Mouse (Mus musculus) heart, adult 11 months (tissue): ENCODE data around the gene Hist1h2bf.
A peak's percentile ranks its signal among the peaks of the same experiment; 100 is the strongest.
"Not testable (repeated sequence)": the region's sequence is repeated elsewhere in the genome, so short reads cannot be mapped to it uniquely, and the experiment has no call there.

ENCODE experiments used
- DNase-seq: peaks from one replicate; pipeline ENCODE4 v3.0.0; 2022

Gene Hist1h2bf

DNA sequence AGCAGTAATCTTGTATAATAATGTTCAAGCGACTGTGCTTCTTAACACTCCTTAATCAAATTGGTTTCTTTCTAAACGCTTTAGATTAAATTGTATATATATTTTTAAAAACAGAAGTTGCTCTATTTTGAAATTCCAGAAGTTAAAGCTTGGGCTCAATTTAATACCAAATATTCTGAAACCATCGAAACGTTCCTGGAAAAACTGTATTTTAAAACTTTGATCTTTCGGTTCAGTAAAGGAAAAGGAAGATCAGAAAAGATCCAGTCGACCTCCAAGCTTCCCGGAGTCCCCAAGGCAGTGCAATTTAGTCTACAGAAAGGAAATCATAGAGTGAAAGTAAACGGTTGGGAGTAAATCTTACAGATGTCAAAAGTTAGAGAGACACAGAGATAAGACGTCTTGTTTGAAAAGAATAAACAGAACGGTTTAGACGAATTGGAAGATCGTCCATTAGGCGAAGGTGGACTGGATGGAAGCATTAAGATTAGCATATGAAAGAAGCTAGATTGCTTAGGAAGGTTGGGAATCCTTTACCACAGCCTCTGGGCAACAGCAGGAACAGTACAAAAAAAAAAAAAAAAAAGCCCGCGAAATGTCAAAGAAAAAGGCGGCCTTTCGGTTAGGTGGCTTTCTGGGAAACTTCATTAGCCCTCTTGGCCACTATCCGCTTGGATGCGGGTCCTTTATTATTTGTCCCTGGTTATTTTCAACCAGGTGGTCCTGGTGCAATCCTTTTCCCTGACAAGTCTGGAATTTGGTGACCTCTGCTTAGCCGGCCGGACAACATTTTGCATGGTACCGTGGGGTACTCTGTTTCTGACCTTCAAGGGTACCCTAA, 12.3 kb upstream of the Hist1h2bf start:
- no peak for DNase-seq

GRCm38 (mm10) chr13:23585442-23586098, 11.6 kb upstream of the Hist1h2bf start:
- DNase-seq: peak; percentile 98

- DNase-seq: peak; percentile 98
Observed at GRCm38 (mm10) chr13:23585029-23585441, 11.0 kb upstream of the Hist1h2bf start.

DNA sequence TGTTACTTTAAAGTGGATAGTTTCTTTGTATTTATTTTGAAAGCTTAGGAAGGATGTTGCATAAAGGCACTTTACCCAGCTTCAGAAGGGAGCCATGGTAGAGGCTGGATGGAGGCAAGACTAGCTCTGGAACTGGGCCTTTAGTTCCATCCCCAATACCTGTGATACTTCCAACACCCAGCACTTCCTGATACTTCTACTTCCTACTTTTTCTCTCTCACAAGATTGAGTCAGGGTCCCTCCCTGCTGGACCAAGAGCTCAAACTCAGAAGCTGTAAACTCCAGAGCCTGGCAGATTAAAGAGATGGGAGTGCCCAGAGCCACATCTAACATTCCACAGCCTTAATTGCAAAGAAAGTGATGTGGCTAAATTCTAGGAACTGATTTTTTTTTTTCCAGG, 10.3 kb upstream of the Hist1h2bf start:
- DNase-seq: no peak

- peak; percentile 80 for DNase-seq
Observed at GRCm38 (mm10) chr13:23583387-23584068, 9.5 kb upstream of the Hist1h2bf start.

DNA sequence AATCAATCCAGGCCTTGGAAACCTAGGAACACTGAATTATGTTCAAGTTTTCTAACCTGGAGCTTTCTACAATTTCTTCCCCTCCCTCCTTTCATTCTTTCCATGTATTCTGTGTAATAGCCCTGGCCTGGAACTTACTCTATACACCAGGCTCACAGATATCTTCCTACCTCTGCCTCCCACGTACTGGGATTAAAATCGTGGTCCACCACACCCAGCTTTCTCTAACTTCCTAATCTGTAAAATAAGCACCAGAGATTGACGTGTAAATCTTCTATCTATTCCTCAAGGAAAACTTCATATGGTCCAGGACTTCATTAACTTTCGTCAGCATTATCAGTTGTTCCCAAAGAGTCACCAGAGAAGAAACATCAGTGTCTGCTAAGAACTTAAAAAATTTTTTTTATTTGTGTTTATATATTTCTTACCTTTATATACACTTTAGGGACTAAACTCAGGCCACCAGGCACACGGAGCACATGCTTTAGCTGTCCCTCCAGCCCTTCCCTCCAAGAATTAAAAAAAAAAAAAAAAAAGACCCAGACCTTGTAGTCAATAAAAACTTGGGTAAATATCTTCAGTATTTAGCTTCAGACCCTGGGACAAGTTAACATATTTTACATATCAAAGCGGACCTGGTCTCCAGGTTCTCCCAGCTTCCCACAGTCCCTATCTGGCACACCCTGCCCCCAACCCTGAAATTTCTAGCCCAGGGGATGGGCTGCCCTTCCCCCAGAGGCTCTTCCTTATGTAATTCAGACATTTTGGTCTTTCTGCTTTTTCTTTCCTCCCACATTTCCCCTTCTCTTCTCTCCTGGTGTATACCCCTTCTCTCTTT, 8.4 kb upstream of the Hist1h2bf start:
- peak; percentile 76 for DNase-seq

GRCm38 (mm10) chr13:23581408-23582218, 7.6 kb upstream of the Hist1h2bf start, which contains the start of gene Hist1h4d:
Gene Hist1h4d (plus strand): TSS chr13:23581598.
- peak; percentile 100 for DNase-seq

DNA sequence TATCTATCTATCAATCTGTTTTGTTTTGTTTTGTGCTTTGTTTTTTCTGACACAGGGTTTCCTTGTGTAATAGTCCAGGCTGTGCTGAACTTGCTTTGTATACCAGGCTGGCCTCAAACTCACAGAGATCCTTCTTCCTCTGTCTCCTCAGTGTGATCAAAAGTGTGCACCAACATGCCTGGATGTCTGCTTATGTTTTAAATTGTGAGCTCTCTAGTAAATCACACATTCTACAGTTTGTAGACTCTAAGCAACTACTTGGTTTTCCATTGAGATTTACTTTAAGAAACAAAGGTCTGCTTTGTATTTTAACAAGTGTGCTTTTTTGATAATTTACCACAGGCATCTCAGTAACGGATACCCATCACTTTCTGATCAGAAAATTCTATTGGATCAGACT, 3.8 kb upstream of the Hist1h2bf start:
- no peak for DNase-seq

DNA sequence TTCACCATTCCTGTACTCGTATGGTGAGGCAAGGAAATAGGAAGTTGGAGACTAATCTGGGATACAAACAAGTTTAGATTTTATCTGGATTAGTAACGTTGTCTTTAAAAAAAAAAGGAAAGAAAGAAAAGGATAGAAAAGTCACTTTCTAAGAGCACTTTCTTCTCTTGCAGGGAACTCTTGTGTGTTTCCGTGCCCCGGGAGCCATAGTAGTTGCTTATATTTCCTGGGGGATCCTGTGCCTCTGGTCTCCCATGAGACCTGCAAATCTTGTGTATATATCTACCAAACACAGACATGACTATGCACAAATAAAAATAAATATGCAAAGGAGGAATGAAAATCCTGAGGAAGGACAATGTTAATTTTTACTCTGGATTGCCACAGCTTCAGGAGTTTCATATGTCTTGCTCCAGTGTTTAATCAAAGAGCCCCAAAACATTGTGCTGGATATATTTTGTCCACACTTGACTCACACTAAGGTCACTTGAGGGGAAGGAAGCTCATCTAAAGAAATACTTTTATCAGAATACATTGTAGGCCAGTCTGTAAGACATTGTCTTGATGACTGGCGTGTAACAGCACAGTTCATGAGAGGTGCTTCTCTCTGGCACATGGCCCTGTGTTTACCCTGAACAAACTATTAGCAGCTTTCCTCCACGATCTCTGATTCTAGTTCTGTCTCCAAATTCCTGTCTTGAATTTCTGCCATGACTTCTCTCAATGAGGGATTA, 3.1 kb upstream of the Hist1h2bf start:
- peak; percentile 62 for DNase-seq

DNA sequence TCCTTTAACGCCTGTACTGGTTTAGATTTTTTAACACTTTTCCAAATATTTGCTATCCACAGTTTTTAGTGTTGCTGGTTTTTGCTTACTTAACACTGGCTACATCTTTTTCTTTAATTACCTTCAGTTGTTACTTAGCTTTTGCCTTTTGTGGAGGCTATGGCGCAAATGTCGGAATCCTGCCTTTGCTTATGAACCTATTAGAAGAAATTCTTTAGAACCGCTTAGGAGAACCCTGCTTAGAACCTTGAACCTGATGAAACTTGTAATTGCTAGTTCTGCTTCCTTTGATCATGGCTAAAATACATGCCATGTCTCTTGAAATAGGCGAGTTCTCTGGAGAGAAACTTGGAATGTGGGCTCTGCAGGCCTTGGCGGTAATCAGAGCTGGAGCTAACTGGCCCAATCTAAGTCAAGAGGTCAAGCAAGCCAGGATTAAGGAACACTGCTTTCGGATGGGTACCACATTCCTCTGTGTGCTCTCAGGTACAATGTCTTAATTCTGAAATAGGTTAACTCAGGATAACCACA, 2.4 kb upstream of the Hist1h2bf start:
- peak; percentile 60 for DNase-seq

GRCm38 (mm10) chr13:23575864-23576313, 1.9 kb upstream of the Hist1h2bf start:
- peak; percentile 90 for DNase-seq

- DNase-seq: peak; percentile 97
Observed at GRCm38 (mm10) chr13:23575271-23575851, 1.4 kb upstream of the Hist1h2bf start, which contains the start of gene Hist1h3d. Gene Hist1h3d (plus strand): TSS chr13:23575763.

- DNase-seq: peak; percentile 50
Observed at GRCm38 (mm10) chr13:23574546-23575170, 662 bp upstream of the Hist1h2bf start.

DNA sequence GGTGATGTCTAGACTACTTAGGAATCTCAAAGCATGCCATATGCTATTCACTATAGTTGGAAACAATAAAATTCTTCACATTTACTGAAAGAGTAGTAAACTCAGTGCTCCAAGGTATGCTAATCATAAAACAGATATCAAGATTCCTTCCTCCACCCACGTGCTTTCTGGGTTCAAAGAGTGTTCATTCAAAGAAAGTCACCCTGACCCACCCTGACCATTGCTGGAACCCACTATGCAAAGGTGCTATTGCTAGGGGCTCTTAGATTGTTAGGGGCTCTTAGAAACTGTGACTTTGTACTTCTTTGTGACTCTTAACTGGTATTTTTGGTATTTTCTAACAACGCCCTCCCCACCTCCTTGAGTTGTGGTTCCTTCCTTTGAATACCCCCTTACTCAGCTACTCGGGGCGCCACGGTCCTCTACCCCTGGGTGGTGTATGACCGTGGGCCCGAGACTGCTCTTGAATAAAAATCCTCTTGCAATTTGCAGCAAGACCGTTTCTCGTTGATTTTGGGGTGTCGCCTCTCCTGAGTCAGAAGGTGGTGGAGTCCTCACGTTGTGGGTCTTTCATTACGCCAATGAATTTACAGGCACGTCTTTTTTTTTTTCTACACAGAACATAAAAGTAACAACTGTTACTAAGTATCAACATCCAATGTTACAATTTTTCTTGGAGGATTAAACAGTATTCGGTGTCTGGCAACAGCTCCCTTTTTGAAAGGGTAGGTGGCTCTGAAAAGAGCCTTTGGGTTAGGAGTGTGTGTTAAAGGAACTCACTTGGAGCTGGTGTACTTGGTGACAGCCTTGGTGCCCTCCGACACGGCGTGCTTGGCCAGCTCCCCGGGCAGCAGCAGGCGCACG, 730 bp downstream of the Hist1h2bf start:
- peak; percentile 88 for DNase-seq

- DNase-seq: no peak
Observed at GRCm38 (mm10) chr13:23572218-23573033, 1.6 kb downstream of the Hist1h2bf start.

GRCm38 (mm10) chr13:23571504-23572217, 2.3 kb downstream of the Hist1h2bf start:
- DNase-seq: not testable (repeated sequence)

- peak; percentile 98 for DNase-seq
Observed at GRCm38 (mm10) chr13:23571022-23571503, 2.9 kb downstream of the Hist1h2bf start, which contains the start of the genes Hist1h2ae and Hist1h2bg. Gene Hist1h2ae (minus strand): TSS chr13:23571220. Gene Hist1h2bg (plus strand): TSS chr13:23571396.
